Mouse (Mus musculus) erythroblast, embryonic 14.5 days (primary cell): ENCODE data around the gene Gm5114. TPM values are rescaled to one million over a fixed set of nuclear protein-coding genes. Genes with fewer than 3 reads are reported as not detected.
A peak's percentile ranks its signal among the peaks of the same experiment; 100 is the strongest.
"Not testable (repeated sequence)": the region's sequence is repeated elsewhere in the genome, so short reads cannot be mapped to it uniquely, and the experiment has no call there.

ENCODE experiments used
- H3K27me3 ChIP-seq: 2 replicates; pipeline ENCODE4 v1.6.1; 2012; ENCODE audit warnings: inconsistent platforms; ENCODE audit not compliant: control insufficient read depth
- H3K36me3 ChIP-seq: 2 replicates; pipeline ENCODE4 v1.6.1; 2012; ENCODE audit warnings: mild to moderate bottlenecking, inconsistent platforms; ENCODE audit not compliant: control insufficient read depth
- H3K4me1 ChIP-seq: 2 replicates; pipeline ENCODE4 v1.6.1; 2012; ENCODE audit warnings: inconsistent platforms; ENCODE audit not compliant: control insufficient read depth
- H3K4me3 ChIP-seq: replicated peaks from 2 replicates; pipeline ENCODE3; 2012; ENCODE audit warnings: moderate library complexity, mild to moderate bottlenecking, inconsistent platforms
- H3K9me3 ChIP-seq: 2 replicates; pipeline ENCODE4 v1.6.1; 2012; ENCODE audit warnings: low read length, inconsistent platforms, mixed read lengths; ENCODE audit not compliant: control insufficient read depth
- GATA1 ChIP-seq: IDR thresholded peaks from 2 replicates; pipeline ENCODE4 v1.6.1; 2012; ENCODE audit warnings: low read length, inconsistent platforms, mixed read lengths
- TAL1 ChIP-seq: IDR thresholded peaks from 3 replicates; pipeline ENCODE4 v1.6.1; 2012; ENCODE audit warnings: low read length, inconsistent platforms, mixed read lengths
- polyA plus RNA-seq: library from polyadenylated mRNA; stranded (reverse); fragments of >175 nt; gene quantifications from 2 replicates; pipeline ENCODE4 v1.2.3, GENCODE M21; 2012

Gm5114 gene
- not detected in 2 replicates for polyA plus RNA-seq

DNA sequence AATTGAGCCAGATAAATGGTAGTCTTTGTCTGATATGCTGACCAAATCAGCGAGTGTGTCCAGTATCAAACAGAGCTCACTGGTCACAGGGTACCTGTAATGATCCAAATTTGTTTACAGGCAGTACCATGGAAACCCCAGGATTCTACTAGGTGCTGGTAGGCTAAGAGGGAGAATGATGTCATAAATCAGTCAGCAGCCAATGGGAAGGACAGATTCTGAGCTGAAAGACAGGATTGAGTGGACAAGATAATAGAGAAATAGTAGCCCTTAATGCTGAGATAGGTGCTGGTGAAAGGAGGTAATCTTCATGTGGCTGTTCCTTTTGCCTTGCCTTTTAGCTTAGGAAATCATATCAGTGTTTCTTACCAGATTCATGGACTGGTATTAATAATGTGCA is at the start of gene Gm5114:
Gm5114 (minus strand) TSS at position 101 of the 400 bp plus-strand sequence.
- H3K9me3 ChIP-seq, H3K27me3 ChIP-seq, H3K4me1 ChIP-seq, H3K4me3 ChIP-seq, H3K36me3 ChIP-seq: not testable (repeated sequence)

DNA sequence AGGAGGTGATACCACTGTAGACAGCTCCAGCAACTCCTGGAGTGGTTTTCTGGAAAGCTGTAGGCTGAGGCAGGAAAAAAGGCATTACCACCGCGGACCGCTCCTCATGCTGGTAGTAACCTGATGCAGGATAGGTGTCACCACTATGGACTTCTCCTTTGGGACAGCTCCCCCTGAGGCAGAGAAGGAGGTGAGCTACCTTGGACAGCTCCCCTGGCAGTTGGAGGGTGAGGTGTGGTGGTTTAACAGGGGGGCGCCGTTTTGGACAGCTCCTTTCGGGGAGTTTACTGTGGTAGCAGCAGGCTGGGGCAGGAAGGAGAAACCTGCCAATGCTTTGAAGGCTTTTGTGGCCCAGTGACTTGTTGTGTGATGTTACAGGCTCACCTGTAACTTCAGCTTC is 42.8 kb upstream of the Gm5114 start:
- Histone ChIP-seq H3K4me1 (peaks cover 2% of the 10 kb centered on the region), H3K9me3 (no peaks in the 10 kb centered on the region), H3K27me3 (no peaks in the 10 kb centered on the region), H3K4me3 (no peak overlapping the region), H3K36me3 (no peaks in the 10 kb centered on the region; the same call in 1 of the 2 replicates)
- TF ChIP-seq TAL1, result no peak
- no peak for TF ChIP-seq GATA1

DNA sequence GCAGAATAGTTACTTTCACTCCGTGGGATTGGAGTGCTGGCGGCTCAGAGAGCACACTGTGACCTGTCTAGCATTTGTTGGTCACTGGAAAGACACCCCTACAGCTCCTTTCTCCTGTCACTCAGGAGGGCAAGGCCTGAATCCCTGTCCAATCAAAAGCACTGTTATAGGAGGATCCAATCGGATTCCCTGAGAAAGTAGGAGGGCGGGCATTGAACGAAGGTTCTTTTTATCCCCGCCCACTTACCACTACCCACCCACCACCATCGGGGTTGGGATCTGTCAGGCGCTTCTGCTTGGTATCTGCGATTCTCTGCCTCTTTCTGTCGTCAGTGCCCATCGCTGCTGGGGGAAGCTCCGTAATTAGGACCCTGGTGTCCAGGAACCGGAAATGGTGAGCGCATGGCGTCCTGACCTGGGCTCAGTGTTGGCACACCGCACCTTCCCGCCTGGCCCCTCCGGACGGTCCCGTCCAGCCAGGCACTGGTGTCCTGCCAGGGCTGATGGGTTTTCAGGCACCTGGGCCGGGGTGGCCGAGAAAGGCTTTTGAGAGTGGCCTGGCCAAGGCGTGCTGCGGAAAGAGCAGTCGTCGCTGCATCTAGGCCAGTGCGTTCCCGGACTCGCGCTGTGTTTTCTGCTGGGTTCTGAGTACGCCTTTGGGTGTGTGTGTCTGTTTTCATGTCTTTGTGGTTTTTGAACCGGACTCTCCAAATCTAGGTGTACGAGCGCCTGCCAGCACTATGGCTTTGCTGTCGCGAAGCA is 36.5 kb upstream of the Gm5114 start:
- Histone ChIP-seq H3K4me3 (peak overlapping the region; percentile 64), H3K36me3 (no peaks in the 10 kb centered on the region; the same call in 1 of the 2 replicates), H3K9me3 (peaks cover 3% of the 10 kb centered on the region; the same call in 1 of the 2 replicates), H3K27me3 (peaks cover 3% of the 10 kb centered on the region), H3K4me1 (peaks cover 12% of the 10 kb centered on the region)
- TF ChIP-seq TAL1, result no peak
- no peak for TF ChIP-seq GATA1

DNA sequence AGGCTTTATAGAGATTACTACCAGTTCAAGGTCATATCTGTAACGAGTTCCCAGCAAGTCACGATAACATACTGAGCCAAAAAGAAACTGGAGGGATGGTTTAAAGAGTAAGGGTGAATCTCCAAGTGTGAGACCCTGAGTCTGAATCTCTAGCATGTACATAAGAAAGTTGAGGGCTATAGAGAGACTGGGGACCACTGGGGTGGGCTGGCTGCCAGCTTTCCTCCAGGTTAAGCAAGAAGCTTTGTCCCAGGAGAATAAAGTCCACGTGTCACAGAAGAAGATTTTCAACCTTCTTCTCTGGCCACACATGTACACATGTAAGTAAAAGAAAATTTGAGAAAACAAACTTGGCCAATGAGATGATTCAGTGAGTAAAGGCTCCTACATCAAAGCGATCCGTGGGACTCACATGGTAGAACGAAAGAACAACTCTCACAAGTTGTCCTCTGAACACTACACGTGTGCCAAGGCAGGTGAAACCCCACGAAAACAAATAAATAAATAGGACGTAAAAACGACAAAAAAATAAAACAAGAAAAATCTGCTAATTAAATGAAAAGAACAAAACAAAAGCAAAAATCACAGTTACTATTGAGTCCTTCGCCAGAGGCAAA is 35.8 kb upstream of the Gm5114 start:
- peak overlapping the region; percentile 64 for H3K4me3 ChIP-seq
- H3K4me1 ChIP-seq, result peaks cover 12% of the 10 kb centered on the region
- peaks cover 3% of the 10 kb centered on the region; the same call in 1 of the 2 replicates for H3K9me3 ChIP-seq
- TF ChIP-seq TAL1 (no peak), GATA1 (no peak)
- H3K36me3 ChIP-seq, result no peaks in the 10 kb centered on the region; the same call in 1 of the 2 replicates
- H3K27me3 ChIP-seq, result peaks cover 3% of the 10 kb centered on the region

DNA sequence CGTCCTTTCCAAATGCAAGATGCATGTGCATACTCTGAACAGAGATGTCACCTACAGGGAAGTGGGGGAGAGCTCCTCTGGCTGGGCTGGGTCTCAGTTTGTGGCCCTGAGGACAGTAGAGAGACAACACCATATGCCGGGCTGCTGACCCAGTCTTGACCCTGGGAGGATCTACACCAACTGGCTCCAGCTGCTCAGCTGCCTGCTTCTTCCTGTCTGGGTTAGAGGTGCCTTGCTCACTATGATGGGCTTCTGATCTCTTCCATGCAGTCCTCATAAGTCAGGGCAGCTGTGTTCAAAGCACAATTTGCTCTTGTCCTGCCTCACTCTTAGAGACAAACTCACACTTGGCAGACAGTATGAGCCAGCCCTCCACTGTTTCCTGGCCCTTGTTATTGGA is 28.3 kb upstream of the Gm5114 start:
- TF ChIP-seq GATA1, result no peak
- no peak for TF ChIP-seq TAL1
- H3K27me3 ChIP-seq, result peaks cover 3% of the 10 kb centered on the region
- no peak overlapping the region for H3K4me3 ChIP-seq
- H3K4me1 ChIP-seq, result no peaks in the 10 kb centered on the region
- peaks cover 3% of the 10 kb centered on the region; the same call in 1 of the 2 replicates for H3K9me3 ChIP-seq
- H3K36me3 ChIP-seq, result no peaks in the 10 kb centered on the region

DNA sequence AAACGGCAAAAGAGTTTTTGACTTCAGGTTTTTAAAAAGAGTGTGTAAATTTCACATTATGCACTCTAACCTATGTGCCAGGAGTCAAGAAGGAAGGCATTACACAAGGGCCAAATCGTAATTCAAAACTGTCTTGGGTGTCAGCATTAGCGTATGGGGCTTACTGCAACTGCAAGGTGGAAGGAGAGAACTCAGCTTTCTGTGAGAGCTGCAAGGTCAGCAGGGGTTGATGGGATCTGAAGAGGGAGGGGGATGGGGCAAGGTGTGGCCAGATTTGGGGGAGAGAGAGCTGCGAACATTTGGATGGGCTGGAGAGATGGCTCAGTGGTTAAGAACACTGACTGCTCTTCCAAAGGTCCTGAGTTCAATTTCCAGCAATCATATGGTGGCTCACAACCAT is 27.4 kb upstream of the Gm5114 start:
- TF ChIP-seq GATA1 (no peak), TAL1 (no peak)
- peaks cover 3% of the 10 kb centered on the region; the same call in 1 of the 2 replicates for H3K9me3 ChIP-seq
- H3K27me3 ChIP-seq, result peaks cover 2% of the 10 kb centered on the region
- no peaks in the 10 kb centered on the region for H3K4me1 ChIP-seq
- no peak overlapping the region for H3K4me3 ChIP-seq
- H3K36me3 ChIP-seq, result no peaks in the 10 kb centered on the region

Other genes with a start within 250 kb of the Gm5114 start
- gene Zfp619, start 104.6 kb upstream of the Gm5114 start, polyA plus RNA-seq, result not detected in 2 replicates